Mouse (Mus musculus): ENCODE measurements around the gene Ubash3b. TPM values are rescaled to one million over a fixed set of nuclear protein-coding genes. Genes with fewer than 3 reads are reported as not detected.

The Ubash3b gene
- total RNA-seq, 2 experiments from 2014 or later = 26.7 to 27.0 TPM

DNA sequence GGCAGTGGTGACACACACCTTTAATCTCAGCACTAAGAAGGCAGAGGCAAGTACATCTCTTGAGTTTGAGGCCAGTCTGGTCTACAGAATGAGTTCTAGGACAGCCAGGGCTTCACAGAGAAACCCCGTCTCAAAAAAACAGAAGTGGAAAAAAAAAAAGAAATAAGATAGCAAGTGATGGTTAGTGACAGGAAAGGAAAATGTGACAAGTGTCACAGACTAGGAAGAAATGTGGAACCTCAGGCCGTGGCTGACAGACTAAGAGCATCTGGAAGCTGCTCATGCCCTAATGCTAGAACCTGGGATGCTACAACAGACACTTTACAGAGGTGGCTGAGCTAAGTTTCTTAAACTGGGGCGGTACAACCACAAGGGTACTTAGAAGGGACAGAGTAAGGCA, 18.4 kb downstream of the Ubash3b start:
- Histone ChIP-seq H3K27ac (no peak overlapping the region), H3K4me3 (no peak overlapping the region)
- DNase-seq (ENCODE audit: low spot score in 2 of 2) = no peak
- TF ChIP-seq CTCF (conservative IDR thresholded peaks at IDR 0.05) = no peak

DNA sequence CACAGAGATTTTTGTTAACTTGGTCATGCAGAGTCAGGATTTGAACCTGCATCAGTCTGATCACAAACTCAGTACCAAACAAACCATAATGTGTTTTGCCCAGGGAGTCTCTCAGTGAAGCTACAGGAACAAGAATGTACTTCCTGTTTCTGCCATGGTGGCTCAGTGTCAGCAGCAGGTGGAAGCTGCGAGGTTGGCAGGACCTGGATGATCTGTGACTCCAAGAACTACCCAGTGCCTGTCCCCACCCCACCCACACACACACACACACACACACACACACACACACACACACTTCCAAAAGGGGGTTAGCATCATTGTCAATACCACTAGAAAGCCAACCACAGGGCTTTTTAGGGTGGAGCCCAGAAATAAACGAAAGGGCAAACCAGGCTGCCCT, 20.5 kb downstream of the Ubash3b start:
- Histone ChIP-seq H3K4me3 (no peak overlapping the region), H3K27ac (no peak overlapping the region)
- TF ChIP-seq CTCF (conservative IDR thresholded peaks at IDR 0.05) = no peak

DNA sequence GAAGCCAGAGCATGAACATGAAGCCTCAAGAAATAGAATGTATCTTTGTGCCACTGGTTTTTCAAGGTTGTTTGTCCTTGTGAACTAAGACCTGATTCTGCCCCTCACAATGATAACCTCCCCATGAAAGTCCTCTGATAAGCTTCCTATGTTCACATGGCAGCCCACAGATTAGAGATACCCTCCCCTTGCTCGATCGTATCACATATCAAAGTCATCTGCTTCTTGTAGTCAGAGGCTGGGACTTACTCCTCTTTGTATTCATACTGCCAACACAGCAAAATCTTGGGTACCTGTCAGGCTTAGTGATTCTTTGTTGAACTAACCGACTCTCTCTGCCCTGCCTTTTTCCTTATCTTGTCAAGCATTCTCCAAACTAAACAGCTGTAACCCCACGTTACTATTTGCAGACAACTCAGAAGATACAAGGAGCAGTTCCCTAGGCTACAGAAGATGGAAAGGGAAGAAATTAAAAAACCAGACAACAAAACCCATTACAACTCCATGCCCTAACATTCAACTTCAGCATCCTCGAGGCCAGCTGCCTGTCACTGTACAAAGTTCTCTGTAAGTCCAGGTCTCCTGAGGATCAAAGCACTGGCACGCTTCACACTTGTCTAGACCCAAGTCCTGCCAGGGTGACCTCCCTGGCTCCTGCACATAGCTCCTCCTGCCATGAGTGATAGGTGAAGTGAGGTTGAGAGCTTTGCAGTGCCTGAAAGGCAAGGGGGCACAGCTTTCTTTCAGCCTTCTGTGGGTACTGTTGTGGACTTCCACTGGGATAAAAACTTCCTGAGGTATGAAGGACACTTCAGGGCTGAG, 22.3 kb downstream of the Ubash3b start:
- H3K4me3 ChIP-seq = no peak overlapping the region
- TF ChIP-seq CTCF (conservative IDR thresholded peaks at IDR 0.05) = no peak
- no peak for DNase-seq (ENCODE audit: low spot score in 2 of 2)
- no peak overlapping the region for H3K27ac ChIP-seq

More for the DNA sequence above, 20.5 kb downstream of the Ubash3b start:
- DNase-seq (ENCODE audit: low spot score in 2 of 2) = no peak

DNA sequence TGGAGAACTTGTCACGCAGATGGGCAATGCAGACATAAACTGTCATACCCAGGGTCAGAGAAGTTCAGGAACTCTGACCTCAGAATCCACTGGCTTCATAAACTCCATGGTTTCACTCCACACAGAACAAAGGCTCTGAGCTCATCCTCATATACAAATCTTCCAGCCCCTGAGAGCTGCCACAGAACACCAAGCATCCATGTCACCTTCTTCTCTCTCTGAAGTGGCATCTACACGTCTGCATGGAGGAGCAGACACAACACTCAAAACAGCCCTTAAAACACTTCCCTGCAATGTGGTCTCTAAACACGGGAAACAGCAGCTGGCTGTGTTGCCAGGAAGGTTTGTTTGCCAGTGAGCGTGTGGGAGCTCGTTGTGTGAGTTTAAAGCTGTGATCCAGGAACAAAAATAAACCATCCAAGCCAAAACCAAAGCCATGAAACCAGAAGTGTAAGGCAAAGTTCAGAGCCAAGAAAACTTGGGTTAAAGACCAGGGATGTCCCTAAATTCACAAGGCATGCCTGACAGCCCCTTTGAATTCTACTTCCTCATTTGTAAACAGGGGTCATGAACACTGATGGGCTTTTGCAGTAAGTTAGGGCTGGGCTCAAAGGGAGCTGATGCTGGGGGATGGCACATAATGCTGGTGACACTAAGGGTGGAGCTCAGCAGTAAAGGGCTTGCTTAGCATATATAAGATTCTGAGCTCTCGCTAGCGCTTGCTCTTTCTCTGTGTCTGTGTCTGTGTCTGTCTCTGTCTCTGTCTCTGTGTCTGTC, 24.6 kb downstream of the Ubash3b start:
- Histone ChIP-seq H3K27ac (peak overlapping the region; percentile 76), H3K4me3 (no peak overlapping the region)
- DNase-seq (ENCODE audit: low spot score in 2 of 2) = peak in 1 of 2 experiments; percentile 53
- TF ChIP-seq CTCF (conservative IDR thresholded peaks at IDR 0.05) = no peak

DNA sequence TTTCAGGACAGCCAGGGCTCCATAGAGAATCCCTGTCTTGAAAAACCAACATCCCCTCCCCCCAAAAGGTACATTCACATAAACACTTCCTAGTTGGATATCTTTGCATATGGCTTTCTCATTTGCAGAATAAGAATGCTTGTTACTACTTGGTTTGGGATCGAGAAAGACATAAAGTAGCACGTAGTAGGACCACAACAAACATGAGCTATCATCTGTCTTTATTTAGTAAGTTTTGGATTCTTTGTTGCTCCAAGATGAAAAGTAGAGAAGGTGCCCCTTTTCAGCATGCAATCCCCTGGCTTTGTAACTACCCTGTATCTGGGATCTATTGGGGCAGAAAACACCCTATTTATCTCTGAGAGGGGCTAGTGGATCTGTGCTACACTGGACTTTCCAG, 25.2 kb downstream of the Ubash3b start:
- no peak for DNase-seq (ENCODE audit: low spot score in 2 of 2)
- TF ChIP-seq CTCF (conservative IDR thresholded peaks at IDR 0.05) = no peak
- H3K4me3 ChIP-seq = no peak overlapping the region
- peak overlapping the region; percentile 76 for H3K27ac ChIP-seq

DNA sequence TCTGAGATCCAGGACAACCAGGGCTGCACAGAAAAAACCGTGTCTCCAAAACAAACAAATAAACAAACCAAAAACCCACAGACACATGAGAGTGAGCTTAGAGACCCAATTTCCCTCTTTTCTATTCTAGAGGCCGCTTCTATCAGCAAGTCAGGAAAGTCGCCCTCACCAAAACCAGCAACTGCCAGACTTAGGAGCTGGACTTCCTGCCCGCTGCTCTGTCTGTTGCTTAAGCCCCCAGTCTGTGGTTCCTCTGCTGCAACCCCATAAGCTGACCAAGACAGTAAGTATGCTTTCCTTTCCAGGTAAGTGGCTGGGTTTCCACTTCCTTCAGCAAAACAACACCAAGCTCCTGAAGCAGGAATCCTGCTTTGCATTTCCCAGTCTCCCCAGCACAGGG, 26.6 kb downstream of the Ubash3b start:
- Histone ChIP-seq H3K4me3 (no peak overlapping the region), H3K27ac (peak overlapping the region; percentile 76; the same call in 1 of the 2 replicates)
- no peak for DNase-seq (ENCODE audit: low spot score in 2 of 2)
- no peak for TF ChIP-seq CTCF (conservative IDR thresholded peaks at IDR 0.05)

DNA sequence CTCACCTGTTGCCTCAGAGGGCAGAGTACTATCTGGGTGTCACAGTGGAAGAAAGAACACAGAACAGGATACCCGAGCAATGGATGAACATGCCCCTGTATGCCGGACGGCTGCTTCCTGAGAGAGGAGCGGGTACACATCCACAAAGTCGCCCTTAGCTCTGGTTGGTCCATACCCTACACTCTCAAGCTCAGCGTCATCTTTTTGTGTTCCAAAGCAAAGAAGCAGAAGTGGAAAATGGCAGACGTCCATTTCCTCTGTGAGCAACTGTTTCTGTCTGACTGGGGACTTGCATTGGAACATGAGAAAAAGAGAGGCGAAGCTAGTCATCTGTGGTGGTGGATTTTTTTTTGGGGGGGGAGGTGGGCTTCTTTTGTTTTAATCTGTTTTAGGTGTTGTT, 30.9 kb downstream of the Ubash3b start:
- Histone ChIP-seq H3K4me3 (no peak overlapping the region), H3K27ac (peak overlapping the region; percentile 64)
- DNase-seq (ENCODE audit: low spot score in 2 of 2) = peak in 1 of 2 experiments; percentile 49
- no peak for TF ChIP-seq CTCF (conservative IDR thresholded peaks at IDR 0.05)

DNA sequence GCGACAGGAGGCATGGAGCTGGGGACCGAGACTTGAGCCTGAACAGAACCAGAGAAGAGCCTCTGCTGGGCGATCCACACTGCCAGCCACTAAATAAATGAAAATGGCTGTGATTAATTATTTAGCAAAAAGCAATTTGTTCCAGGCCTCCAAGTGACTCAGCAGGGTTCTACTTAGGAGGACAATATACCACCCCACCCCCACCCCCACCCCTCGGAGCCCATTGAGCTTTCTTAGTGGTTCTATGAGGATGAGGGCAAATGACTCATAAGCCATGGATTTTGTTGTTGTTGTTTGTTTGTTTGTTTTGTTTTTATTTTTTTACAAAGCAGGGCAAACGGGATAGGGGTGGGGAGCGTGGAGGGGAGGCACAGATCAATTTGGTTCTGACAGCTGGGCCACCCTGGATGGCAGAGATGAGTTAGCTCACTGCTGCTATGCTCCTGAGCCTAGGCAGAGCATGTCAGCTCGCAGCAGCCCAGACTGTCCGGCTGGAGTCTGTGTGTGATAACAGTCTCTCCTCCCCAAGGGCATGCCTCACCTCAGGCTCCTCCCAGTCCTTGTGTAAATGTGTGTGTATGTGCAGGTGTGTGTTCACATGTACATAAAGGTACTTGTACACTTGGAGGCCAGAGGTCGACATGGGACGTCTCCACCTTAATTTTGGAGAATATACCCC, 31.6 kb downstream of the Ubash3b start:
- no peak for DNase-seq (ENCODE audit: low spot score in 2 of 2)
- Histone ChIP-seq H3K4me3 (no peak overlapping the region), H3K27ac (peak overlapping the region; percentile 64)
- TF ChIP-seq CTCF (conservative IDR thresholded peaks at IDR 0.05) = no peak

DNA sequence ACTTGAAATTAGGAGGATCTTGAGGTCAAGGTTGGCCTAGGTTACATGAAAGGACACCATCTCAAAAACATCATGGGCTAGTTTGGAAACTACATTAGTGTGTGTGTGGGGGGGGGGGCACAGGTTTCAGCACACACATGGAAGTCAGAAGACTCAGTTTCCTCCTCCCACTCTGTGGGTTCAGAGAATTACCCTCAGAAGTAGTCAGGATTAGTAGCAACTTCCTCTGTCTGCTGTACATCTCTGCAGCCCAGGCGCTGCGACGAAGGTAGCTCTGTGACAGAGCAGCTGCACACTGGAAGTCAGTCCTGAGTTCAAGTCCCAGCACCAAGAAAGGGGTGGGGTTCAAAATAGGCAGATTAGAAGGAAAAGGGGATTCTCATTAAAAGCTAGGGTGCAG, 32.2 kb downstream of the Ubash3b start:
- DNase-seq (ENCODE audit: low spot score in 2 of 2) = no peak
- H3K4me3 ChIP-seq = no peak overlapping the region
- H3K27ac ChIP-seq = no peak overlapping the region
- no peak for TF ChIP-seq CTCF (conservative IDR thresholded peaks at IDR 0.05)

DNA sequence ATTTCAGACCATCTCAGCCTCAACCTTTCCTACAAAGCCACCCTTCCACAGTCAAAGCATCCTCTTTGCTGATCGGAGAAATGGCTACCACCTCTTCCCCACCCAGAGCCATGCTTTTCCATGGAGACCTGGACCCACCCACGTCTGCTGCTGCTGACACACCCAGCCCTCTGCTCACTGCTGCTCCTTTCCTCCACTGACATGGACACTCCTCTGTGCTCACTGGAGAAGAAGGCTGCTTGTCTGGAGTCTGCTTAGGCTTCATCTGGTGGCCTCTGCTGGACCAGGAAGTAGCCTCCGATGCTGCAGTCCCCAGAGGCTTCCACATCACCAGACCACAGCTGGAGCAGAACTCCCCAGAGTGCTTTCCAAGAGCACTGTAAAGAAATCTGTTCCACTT, 34.8 kb downstream of the Ubash3b start:
- no peak for TF ChIP-seq CTCF (conservative IDR thresholded peaks at IDR 0.05)
- Histone ChIP-seq H3K4me3 (no peak overlapping the region), H3K27ac (no peak overlapping the region)
- DNase-seq (ENCODE audit: low spot score in 2 of 2) = no peak

DNA sequence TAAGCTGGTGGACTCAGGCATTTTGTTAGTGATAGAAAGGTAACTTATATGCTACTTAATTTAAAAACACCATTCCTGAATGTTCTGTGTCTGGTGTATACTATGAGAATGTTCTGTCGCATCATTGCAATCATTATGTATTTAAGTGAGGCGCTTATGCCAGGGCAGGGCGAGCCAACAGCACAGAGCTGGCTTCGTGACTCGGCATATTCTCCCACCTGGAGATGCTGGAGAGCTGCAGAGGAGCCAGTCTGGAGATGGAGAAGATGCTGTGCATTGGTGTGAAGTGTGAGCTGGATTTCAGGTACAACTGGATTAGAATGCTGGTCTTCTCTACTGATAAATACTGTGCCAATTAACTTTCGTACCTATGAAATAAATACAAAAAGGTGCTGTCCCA, 37.2 kb downstream of the Ubash3b start:
- Histone ChIP-seq H3K27ac (no peak overlapping the region), H3K4me3 (no peak overlapping the region)
- no peak for DNase-seq (ENCODE audit: low spot score in 2 of 2)
- TF ChIP-seq CTCF (conservative IDR thresholded peaks at IDR 0.05) = no peak

DNA sequence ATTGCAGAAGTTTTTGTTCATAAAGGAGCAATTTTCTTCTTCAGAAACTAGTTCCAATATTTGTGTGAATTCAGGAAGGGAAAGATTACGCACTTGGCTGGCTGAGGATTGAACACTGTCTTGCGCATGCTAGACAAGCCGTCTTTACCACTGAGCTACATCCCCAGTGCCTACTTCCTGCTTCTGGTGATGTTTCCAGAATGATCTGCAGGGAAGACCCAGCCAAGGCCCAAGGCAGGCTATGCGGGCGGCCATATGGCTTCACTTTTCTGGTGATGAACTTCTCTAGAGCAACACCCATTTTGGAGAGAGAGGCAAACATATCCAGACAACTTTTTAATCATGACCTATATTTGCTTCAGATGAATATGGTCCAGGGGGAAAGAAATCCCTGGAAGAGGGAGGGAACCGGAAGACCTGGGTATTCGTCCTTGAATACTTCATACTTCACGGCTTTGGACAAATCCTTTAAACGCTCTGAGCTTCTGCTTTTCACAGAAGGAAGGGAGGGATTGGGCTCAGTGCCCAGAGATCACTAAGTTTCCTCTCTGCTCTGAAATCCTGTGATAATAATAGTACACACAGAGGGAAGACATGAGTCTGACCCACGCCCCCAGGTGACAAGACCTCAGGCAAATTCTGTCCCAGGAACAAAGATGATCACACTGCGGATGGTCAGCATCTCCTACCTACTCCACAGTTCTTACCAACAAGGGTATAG, 38.9 kb downstream of the Ubash3b start:
- TF ChIP-seq CTCF (conservative IDR thresholded peaks at IDR 0.05) = no peak
- peak; percentile 30 to 43 for DNase-seq (ENCODE audit: low spot score in 2 of 2)
- H3K27ac ChIP-seq = peak overlapping the region; percentile 80
- H3K4me3 ChIP-seq = no peak overlapping the region

Measured in layer of hippocampus, adult 2 months (tissue).